Mouse (Mus musculus): ENCODE results near the gene Neu4.
A peak's percentile ranks its signal among the peaks of the same experiment; 100 is the strongest.
"Not testable (repeated sequence)": the region's sequence is repeated elsewhere in the genome, so short reads cannot be mapped to it uniquely, and the experiment has no call there.

The Neu4 gene

GRCm38 (mm10) chr1:94020151-94020550, at the start of gene Neu4:
TSS of gene Neu4 (plus strand) at chr1:94020451.
- no peak for DNase-seq

GRCm38 (mm10) chr1:93970797-93971196, 49.5 kb upstream of the Neu4 start:
- DNase-seq: not testable (repeated sequence)

DNA sequence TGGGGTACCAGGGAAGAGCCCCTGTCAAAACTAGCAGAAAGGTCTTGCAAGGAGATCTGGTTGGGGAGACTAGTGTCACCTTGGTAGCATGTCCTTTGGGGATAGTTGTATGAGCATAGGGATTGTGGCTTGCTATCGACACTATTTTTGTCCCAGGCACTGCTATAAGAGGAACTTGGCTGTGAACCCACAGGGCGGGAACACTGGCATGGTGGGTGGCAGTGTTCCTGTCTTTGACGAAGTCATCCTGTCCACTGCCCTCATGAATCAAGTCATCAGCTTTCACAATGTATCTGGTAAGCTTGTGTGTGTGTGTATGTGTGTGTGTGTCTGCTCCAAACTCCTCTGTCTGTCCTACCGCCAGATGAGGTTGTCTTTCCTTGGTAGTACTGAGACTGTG, 44.5 kb upstream of the Neu4 start:
- DNase-seq: not testable (repeated sequence)

- DNase-seq: not testable (repeated sequence)
Measured at GRCm38 (mm10) chr1:93978287-93978686, 42.0 kb upstream of the Neu4 start.

DNA sequence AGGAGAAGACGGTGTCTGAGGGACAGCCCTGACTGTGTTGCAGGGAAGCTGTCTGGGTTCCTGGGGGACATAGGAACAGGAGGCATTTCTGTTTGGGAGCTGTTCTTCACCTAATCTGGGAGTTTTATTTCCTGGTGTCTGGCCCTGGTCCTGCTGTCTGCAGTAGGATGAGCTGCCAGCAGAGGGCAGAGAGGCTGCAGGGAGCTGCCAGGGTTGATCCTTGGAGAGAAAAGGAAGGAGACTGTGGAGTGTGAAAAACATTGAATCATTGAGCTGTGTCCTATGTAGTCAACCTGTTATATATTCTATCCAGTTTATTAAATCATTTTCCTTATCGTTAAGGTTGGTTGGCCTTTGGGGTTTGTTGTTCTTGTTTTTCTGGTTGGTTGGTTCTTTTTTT, 39.3 kb upstream of the Neu4 start:
- not testable (repeated sequence) for DNase-seq

GRCm38 (mm10) chr1:93986167-93986566, 34.1 kb upstream of the Neu4 start:
- no peak for DNase-seq

GRCm38 (mm10) chr1:93988786-93989185, 31.5 kb upstream of the Neu4 start:
- no peak for DNase-seq

DNA sequence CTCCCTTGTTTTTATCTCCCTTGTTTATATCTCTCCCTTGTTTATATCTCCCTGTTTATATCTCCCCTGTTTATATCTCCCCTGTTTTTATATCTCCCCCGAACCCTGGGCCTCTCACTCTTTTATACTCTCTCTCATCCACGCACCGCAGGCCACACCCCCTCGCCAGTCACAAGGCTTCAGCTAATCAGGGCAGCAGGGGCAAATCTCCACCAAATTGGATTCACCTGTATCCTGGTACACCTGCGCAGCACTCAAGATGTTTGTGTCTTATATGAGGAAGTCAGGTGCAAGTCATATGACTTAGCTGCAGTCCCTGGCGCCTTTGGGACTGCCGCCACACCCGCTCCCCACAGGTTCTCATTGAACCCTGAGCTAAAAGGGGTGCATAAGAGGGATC, 30.0 kb upstream of the Neu4 start, which contains the start of gene Gal3st2c:
TSS of gene Gal3st2c (plus strand) at position 301 of the 400 bp plus-strand sequence.
- DNase-seq: not testable (repeated sequence)

DNA sequence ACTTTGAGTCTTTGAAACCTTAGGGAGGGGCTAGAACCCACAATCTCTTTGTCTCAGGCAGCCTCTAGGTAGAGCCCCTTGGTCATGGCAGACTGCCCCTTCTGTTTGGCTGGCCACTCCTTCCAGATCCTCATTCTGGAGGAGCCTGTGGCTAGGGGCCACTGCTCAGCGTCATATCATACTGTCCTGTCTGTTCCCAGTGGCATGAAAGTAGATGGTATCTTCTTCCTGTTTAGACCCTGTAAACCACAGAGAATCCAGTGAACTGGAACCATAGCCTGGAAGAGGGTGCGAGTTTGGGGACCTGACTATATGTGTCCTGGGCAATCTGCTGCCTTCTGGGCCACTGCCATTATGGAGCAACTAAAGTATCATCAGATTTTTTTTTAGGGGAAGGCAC, 29.2 kb upstream of the Neu4 start:
- DNase-seq: not testable (repeated sequence)

- DNase-seq: not testable (repeated sequence)
Measured at GRCm38 (mm10) chr1:93991491-93991890, 28.8 kb upstream of the Neu4 start.

- DNase-seq: no peak
Measured at GRCm38 (mm10) chr1:94001023-94001422, 19.2 kb upstream of the Neu4 start.

- DNase-seq: not testable (repeated sequence)
Measured at GRCm38 (mm10) chr1:94005954-94006506, 14.2 kb upstream of the Neu4 start.

DNA sequence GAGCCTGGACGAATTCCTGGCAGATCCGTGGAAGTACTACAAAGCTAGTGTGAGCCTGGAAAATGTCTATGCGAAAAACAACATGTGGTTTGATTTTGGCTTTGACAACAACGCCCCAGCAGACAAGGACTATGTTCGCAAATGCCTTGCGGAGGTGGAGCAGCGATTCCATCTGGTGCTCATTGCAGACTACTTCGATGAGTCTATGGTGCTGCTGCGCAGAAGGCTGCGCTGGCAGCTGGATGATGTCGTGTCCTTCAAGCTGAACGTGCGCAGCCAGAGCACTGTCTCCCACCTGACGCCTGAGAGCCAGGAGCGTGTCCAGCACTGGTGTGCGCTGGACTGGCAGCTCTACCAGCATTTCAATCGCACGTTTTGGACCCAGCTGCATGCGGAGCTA, 11.4 kb upstream of the Neu4 start:
- DNase-seq: not testable (repeated sequence)

DNA sequence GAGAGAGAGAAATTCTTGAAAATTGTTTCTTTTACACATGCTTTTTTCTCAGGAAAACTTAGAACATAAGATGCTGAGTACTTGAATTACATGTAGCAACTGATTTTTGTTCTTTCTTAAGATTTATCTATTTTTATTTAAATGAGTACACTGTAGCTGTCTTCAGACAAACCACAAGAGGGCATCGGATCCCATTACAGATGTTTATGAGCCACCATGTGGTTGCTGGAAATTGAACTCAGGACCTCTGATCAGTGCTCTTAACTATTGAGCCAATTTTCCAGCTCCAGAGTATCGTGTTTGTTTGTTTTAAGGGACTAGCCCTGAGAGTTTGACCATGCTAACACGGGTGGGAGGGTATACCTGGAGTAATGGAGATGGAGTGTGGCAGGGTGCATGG, 8.6 kb upstream of the Neu4 start:
- DNase-seq: no peak

GRCm38 (mm10) chr1:94027506-94028108, 7.4 kb downstream of the Neu4 start:
- DNase-seq: no peak

DNA sequence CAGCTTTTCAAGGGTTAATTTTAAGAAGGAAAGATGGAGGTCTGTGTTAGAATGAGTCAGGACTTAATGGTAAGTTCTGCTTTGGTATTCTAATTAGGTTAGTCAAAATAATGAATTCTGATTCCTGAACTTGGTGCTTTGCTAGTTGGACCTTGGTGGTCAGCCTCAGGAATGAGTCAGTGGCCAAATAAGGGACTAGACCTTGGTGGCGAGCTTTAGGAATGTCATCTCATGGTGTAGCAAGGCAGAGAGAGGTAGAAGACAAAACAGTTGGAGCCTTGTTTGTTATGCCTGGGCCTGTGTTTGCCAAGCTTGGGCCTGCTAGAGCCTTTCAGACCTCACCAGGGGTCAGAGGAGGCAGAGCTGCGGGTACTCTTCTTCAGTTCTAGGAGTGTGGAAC, 8.5 kb downstream of the Neu4 start:
- DNase-seq: no peak

DNA sequence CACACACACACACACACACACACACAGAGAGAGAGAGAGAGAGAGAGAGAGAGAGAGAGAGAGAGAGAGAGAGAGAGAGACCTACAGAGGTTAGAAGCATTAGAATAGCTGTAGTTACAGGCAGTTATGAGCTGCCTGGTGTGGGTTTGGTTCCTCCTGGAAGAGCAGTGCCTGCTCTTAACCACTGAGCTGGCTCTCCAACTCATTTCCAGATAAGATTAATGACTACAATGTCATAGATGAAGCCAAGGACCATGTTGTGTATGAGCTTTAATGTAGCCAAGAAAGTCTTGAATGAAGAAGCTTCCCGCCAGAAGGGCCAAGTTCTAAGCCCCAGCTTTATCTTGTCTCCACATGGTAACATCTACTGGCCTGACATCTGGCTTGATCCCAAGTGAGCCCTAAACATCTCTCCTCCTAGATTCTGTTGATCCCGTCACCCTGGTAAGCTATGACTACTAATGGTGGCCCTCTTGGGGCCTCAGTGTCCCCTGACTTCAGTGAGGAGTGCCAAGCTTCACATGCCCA, 12.9 kb downstream of the Neu4 start:
- DNase-seq: no peak

- DNase-seq: peak; percentile 84 to 92
Measured at GRCm38 (mm10) chr1:94034984-94035743, 14.9 kb downstream of the Neu4 start.

GRCm38 (mm10) chr1:94040391-94040790, 20.1 kb downstream of the Neu4 start:
- no peak for DNase-seq

DNA sequence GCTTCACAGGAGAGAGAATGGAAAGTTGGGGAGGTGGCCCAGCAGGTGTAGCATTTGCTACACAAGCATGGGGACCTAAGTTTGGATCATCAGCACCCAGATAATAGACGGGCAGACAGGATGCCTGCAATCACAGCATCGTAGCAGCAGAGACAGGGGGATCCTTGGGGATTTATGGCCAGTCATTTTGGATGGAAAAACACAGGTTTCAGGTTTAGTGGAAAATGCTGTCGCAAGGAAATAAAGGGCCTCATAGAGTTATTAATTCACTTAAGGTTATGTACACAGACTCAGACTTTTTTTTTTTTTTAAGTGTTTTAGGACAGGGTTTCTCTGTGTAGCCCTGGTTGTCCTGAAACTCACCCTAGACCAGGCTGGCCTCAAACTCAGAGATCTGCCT, 25.3 kb downstream of the Neu4 start:
- no peak for DNase-seq

DNA sequence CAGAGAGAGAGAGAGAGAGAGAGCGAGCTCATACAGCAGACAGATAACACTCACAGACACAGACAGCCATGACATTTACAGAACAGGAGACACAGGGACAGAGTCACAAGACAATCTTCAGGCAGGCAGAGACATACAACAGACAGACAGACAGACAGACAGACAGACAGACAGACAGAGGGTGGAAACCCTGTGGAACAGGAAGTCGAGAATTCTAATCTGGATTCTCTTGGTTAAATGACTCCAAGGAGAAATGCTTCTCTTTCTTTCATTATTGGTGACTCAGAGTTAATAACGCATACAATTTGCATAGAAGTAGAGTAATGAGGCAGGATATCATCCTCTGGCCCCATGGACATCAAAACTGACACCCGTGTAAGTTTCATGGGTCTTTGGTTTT, 26.3 kb downstream of the Neu4 start:
- DNase-seq: no peak

DNA sequence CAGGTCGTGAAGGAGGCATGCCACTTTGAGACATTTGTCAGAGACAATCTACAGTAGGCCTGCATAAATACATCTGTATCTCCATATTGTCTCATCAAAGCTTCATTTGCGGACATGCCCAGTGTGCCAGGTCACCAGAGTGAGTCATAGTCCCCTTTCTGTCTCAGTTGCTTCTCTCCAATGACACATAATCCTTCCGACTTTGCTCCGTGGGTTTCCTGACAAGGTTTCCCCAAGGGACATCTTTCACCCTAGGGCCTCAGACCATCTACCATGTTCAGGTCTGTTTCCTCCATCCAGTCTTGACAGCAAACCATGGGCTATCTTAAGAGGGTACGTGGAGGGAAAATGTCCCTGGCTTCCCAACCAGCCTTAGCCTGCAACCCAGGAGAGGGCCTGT, 30.9 kb downstream of the Neu4 start:
- no peak for DNase-seq

DNA sequence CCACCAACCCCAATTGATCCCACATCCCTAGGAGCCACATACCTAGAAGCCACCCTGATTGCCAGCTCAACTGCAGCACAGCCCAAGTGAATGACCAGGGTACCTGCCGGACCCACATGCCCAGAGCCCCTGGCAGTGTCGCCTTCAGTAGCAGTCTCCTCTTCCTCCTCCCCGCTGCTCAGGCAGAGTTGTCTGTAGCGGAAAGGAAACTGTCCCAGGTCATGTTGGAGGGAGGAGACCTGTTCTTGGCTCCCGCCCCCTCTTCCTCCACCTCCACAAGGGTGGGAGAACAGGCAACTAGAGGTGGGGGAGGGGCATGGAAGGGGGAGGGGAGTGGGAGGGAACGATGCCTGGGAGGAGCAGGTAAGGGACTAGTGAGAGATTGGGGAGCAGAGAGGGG, 32.1 kb downstream of the Neu4 start, which contains the start of gene Pdcd1:
TSS of gene Pdcd1 (minus strand) at position 181 of the 400 bp plus-strand sequence.
- DNase-seq: no peak
